Mouse (Mus musculus) megakaryocyte, embryonic 14.5 days (primary cell): ENCODE data around the gene Tfeb. TPM values are rescaled to one million over a fixed set of nuclear protein-coding genes. Genes with fewer than 3 reads are reported as not detected.

Source experiments
- H3K27me3 ChIP-seq: replicated peaks from 2 replicates; pipeline ENCODE3; 2012; ENCODE audit warnings: inconsistent platforms
- H3K36me3 ChIP-seq: replicated peaks from 2 replicates; pipeline ENCODE3; 2012; ENCODE audit warnings: low read length, inconsistent platforms, mixed read lengths
- H3K4me1 ChIP-seq: 2 replicates; pipeline ENCODE4 v1.6.1; 2012; ENCODE audit warnings: inconsistent platforms
- H3K4me3 ChIP-seq: replicated peaks from 2 replicates; pipeline ENCODE3; 2012; ENCODE audit warnings: moderate library complexity, mild to moderate bottlenecking, inconsistent platforms
- H3K9me3 ChIP-seq: 2 replicates; pipeline ENCODE4 v1.6.1; 2012; ENCODE audit warnings: inconsistent platforms
- FLI1 ChIP-seq: IDR thresholded peaks from 2 replicates; pipeline ENCODE4 v1.6.1; 2012; ENCODE audit warnings: low read length, inconsistent platforms, mixed read lengths
- GATA1 ChIP-seq: IDR thresholded peaks from 3 replicates; pipeline ENCODE4 v1.6.1; 2012; ENCODE audit warnings: mixed read lengths, low read length, inconsistent platforms, borderline replicate concordance
- polyA plus RNA-seq: library from polyadenylated mRNA; stranded (reverse); fragments of >175 nt; gene quantifications from 2 replicates; pipeline ENCODE4 v1.2.3, GENCODE M21; 2012; ENCODE audit warnings: low replicate concordance; ENCODE audit not compliant: insufficient read depth

Tfeb gene
- polyA plus RNA-seq, 1 experiment = 34.8 TPM

GRCm38 (mm10) chr17:47767081-47767455 is 30.2 kb downstream of the Tfeb start:
- no peak overlapping the region for H3K4me3 ChIP-seq
- peaks cover 69% of the 10 kb centered on the region for H3K27me3 ChIP-seq
- H3K9me3 ChIP-seq = peaks cover 14% of the 10 kb centered on the region
- H3K4me1 ChIP-seq = peaks cover 22% of the 10 kb centered on the region
- no peaks in the 10 kb centered on the region for H3K36me3 ChIP-seq
- TF ChIP-seq GATA1 = no peak
- no peak for TF ChIP-seq FLI1

- peak overlapping the region; percentile 44 for H3K4me3 ChIP-seq
These were observed 30.8 kb downstream of the Tfeb start for GRCm38 (mm10) chr17:47767456-47768141.

DNA sequence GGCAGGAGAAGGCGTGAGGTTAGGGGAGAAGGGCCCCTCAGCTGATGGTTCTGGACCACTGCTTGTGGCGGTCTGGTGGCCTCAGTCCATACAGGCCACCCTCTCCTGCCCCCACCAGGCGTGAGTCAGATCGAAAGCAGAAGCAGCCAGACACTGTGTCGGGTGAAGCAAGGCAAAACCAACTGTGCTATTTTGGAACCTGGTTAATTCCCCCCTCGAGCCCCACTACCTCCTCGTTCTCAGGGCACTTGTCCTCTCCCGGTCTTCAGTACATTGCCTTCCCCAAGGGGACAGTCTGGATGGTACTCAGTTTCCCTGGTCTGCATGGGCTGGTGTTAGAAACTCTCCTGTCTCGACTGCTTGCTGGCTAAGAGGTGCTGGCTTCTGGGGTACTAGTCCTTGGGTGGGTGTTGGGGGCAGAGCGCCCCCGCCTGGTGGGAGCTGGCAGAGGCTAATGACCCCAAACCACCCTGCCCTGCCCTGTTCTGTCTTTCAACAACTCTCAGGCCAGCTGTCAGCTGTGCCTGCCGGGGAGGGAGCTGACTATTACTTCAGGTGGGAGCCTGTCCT is 32.0 kb downstream of the Tfeb start:
- H3K9me3 ChIP-seq = peaks cover 31% of the 10 kb centered on the region
- peaks cover 22% of the 10 kb centered on the region for H3K4me1 ChIP-seq
- H3K4me3 ChIP-seq = peak overlapping the region; percentile 67
- TF ChIP-seq GATA1 (no peak), FLI1 (no peak)
- H3K36me3 ChIP-seq = peaks cover 3% of the 10 kb centered on the region
- H3K27me3 ChIP-seq = peaks cover 70% of the 10 kb centered on the region

More at GRCm38 (mm10) chr17:47767456-47768141, 30.8 kb downstream of the Tfeb start:
- Histone ChIP-seq H3K4me1 (peaks cover 22% of the 10 kb centered on the region), H3K36me3 (peaks cover 3% of the 10 kb centered on the region), H3K27me3 (peaks cover 68% of the 10 kb centered on the region), H3K9me3 (peaks cover 19% of the 10 kb centered on the region)
- TF ChIP-seq GATA1 (no peak), FLI1 (no peak)

DNA sequence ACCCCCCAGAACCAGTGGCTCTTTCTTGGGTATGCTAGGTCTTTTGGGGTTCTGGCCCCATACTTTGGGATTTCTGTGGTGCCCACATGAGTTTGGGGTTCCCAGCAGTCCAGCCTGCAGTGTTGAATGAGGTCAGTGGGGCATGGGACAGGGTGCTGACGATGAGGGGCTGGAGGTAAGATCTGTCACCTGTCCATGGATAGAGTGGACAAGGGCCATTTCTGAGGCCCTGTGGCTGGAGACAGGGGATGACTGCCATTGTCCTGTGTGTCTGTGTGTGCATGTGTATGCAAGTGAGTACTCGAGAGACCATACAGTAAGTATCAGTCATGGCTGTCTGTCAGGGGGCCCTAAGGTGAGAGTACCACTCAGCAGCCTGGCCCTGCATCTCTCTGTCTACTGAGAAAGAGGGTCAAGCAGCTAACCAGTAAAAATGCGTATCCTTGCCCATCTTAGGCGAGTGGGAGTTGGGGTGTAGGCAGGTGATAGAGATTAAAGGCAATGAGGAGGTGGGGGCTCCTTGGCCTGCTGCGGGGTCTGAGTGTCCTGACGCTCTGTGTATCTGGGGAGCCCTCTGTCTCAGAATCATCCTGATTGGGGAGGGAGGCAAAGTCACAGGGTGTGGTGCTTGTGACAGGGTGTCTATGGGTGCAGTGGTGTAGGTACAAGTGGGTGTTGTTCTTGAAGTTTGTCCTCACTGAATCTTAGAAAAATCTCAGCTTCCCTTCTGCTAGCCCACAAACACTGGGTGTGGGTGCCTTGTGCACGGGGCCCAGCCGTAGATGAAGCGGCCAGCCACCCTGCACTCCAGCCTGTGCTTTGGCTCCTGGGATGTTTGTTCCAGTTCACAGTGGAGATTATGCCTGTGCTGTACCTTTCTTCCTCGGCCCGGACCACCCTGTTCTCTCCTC is 32.8 kb downstream of the Tfeb start:
- Histone ChIP-seq H3K9me3 (peaks cover 31% of the 10 kb centered on the region), H3K4me3 (peak overlapping the region; percentile 81), H3K4me1 (peaks cover 22% of the 10 kb centered on the region), H3K27me3 (peaks cover 68% of the 10 kb centered on the region), H3K36me3 (peaks cover 3% of the 10 kb centered on the region)
- TF ChIP-seq FLI1 = no peak
- TF ChIP-seq GATA1 = no peak

DNA sequence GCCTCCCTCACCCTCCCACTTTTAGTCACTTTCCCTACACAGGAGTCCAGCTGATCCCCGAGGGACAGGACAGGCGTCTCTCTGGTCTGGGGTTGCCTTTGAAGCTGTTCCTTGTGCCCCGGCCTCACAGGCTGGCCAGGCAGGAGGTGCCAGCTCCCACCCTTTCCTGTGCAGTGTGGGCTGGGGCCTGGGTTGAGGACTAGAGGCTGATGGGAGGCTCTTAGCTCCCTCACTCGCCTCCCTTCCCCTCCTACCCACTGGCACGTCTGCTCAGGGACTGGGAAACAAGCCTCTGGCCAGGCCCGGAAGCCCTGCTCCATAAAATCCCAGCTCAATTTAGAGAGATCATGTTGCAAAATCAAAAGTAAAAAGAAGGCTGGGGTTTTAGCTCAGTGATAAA is 36.8 kb downstream of the Tfeb start:
- H3K27me3 ChIP-seq = peaks cover 49% of the 10 kb centered on the region
- H3K9me3 ChIP-seq = peaks cover 34% of the 10 kb centered on the region
- peaks cover 3% of the 10 kb centered on the region for H3K36me3 ChIP-seq
- H3K4me1 ChIP-seq = peaks cover 22% of the 10 kb centered on the region
- no peak overlapping the region for H3K4me3 ChIP-seq
- TF ChIP-seq FLI1 = no peak
- TF ChIP-seq GATA1 = no peak

GRCm38 (mm10) chr17:47777141-47777540 is 40.3 kb downstream of the Tfeb start:
- Histone ChIP-seq H3K4me1 (peaks cover 15% of the 10 kb centered on the region), H3K27me3 (peaks cover 32% of the 10 kb centered on the region), H3K4me3 (no peak overlapping the region), H3K9me3 (peaks cover 19% of the 10 kb centered on the region), H3K36me3 (peaks cover 2% of the 10 kb centered on the region)
- TF ChIP-seq FLI1 (no peak), GATA1 (no peak)

DNA sequence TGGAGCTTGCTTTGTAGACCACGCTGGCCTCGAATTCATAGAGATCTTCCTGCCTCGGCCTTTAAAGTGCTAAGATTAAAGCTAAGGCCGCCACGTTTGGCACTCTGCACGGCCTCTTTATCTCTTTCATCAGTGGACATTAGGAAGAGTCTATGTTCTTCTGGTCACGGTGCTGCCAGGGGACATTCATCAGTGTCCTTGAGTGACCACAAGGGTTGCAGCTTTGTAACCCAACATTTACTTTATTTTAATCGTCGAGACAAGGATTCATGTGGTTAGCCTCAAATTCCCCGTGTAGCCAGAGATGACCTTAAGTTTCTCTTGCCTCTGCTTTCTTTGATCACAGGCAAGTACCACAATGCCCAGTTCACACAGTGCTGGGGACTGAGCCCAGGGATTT is 43.6 kb downstream of the Tfeb start:
- H3K36me3 ChIP-seq = no peaks in the 10 kb centered on the region
- TF ChIP-seq GATA1 (no peak), FLI1 (no peak)
- H3K27me3 ChIP-seq = peaks cover 43% of the 10 kb centered on the region
- H3K4me1 ChIP-seq = peaks cover 19% of the 10 kb centered on the region
- peaks cover 3% of the 10 kb centered on the region; the same call in 1 of the 2 replicates for H3K9me3 ChIP-seq
- no peak overlapping the region for H3K4me3 ChIP-seq

GRCm38 (mm10) chr17:47782486-47782885 is 45.7 kb downstream of the Tfeb start:
- H3K27me3 ChIP-seq = peaks cover 54% of the 10 kb centered on the region
- TF ChIP-seq FLI1 (no peak), GATA1 (no peak)
- peaks cover 3% of the 10 kb centered on the region; the same call in 1 of the 2 replicates for H3K9me3 ChIP-seq
- H3K4me1 ChIP-seq = peaks cover 13% of the 10 kb centered on the region
- H3K4me3 ChIP-seq = no peak overlapping the region
- H3K36me3 ChIP-seq = no peaks in the 10 kb centered on the region

DNA sequence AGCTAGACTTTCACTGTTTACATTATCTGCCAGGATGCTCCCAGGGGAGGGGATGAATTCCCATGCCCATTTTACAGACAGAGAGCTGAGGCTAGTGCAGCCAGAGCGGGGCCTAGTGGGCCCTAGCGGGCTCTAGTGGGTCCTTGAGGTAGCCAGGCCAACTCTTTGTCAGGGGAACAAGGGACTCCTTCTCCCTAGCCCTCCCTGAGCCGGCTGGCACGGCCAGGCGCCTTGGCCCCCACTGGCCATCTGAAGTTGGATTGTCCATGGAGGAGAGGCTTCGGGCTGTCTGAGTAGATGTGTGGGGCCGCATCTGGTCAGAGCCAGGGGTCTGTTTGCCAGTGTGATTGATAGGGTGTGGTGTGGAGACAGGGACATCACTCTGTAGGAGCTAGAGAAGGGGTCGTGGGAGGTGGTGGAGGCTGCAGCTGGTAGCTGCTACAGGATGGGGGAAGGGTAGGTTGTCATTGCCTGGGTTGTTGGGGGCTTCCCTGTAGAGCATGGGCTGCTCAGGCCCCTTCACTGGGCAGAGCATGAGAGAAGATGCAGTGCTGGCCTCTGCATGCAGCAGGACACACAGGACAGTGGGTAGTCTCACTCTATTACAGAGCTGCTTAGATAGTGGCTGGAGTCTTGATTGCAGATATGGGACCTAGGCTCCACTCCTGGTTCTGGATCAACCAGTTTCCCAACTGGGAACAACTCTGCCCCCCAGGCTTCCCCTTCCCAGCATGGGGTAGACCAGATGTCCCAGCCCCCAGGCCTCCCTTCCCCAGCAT is 46.8 kb downstream of the Tfeb start:
- TF ChIP-seq GATA1 (no peak), FLI1 (no peak)
- Histone ChIP-seq H3K4me1 (peaks cover 11% of the 10 kb centered on the region), H3K36me3 (no peaks in the 10 kb centered on the region), H3K27me3 (peaks cover 59% of the 10 kb centered on the region), H3K4me3 (no peak overlapping the region), H3K9me3 (no peaks in the 10 kb centered on the region)
